Mouse (Mus musculus): ENCODE data around the gene Orai2.
"Not testable (repeated sequence)": the region's sequence is repeated elsewhere in the genome, so short reads cannot be mapped to it uniquely, and the experiment has no call there.

Gene Orai2

DNA sequence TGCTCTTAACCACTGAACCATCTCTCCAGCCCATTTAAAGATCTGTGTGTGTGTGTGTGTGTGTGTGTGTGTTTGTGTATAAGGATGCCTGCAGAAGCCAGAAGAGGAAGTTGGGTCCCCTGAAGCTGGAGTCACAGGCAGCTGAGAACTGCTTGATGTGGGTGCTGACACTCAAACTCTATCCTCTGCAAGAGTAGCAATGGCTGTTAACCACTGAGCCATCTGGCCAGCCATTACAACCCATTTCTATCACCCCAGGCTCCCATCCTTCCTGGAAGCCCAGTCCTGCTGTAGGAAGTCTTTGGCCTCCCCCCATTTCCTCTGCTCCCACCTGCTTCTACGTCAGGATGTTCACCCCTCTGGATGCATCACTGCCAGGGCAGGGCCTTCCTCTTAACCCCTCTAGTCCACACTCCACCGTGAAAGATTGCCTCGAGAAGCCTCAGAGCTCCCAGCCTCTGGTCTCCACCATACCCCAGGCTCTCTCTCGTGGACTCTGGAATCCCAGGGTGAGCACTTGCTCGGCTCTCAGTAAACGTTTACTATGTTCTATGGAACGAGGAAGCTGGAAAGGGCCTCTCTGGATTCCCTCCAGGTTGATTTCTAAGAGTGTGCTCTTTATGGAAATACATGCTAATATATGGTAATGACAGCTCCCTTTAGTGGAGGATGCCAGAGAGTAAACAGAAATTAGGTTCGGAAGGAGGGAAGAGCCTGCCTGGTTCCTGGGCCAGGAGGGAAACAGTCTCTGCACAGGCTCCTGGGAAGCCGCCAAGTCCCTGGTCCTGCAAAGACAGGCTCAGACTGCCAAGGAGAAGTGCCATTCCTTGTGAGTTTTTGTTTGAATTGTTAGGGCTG is 3.3 kb upstream of the Orai2 start:
- DNase-seq (ENCODE audit: extremely low spot score) = no peak

DNA sequence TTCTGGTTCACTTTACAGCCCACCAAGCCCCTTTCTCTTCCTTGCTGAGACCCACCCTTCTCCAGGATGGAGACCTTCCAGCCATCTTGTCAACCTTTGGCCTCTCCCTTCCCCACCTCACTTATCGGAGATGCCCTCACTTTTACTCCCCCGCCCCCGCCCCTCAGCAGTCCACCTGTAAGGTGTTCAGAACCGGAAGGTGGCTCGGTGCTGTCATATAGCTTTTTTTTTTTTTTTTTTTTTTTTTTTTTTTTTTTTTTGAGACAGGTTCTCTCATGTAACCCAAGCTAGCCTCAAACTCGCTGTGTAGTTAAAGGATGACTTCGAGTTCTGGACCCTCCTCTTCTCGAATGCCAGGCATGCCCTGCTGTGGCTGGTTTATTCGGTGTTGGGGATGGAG is 2.4 kb upstream of the Orai2 start:
- DNase-seq (ENCODE audit: extremely low spot score) = no peak

DNA sequence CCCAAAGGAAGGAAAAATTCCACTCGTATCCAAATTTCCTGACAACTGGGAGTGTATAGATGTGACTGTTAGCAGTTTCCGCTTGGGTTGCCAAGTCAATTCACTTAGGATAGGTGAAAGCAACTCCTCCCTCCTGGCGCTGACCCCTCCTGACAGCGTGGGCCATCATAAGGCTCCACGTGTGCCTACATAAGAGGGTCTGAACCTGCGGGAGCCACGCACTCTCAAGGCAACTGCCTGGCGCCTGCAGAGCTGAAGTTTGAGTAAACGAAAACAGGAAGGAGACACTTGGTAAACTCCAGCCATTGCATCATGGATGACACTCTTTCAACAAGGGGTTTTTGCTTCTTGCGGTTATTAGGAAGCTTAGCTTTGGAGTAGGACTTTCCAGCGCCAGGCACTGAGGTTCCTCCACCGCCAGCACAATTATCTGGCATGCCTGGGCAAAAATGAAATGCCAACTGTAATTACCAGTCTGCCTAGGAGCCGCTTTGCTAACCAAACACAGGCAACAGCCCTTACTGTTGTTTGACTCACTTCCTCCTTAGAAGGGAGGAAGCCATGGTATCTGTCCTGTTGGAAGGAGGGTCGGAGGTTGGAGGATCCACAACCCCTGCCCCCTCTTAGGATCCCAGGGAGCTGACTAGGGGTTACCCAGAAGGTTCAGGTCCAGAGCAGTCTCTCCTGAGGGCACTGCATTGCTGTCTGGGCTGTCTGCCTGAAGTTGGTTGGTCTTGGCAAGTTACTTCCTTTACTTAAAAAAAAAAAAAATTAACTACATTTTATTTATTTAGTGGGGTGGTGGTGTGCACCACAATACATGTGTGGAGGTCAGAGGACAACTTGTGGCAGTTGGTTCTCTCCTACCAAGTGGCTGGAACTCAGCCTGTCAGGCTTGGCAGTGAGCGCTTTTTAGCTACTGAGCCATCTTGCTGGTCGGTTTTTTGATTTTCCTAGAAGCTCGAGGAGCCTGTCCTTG is 1.1 kb upstream of the Orai2 start:
- no peak for DNase-seq (ENCODE audit: extremely low spot score)

DNA sequence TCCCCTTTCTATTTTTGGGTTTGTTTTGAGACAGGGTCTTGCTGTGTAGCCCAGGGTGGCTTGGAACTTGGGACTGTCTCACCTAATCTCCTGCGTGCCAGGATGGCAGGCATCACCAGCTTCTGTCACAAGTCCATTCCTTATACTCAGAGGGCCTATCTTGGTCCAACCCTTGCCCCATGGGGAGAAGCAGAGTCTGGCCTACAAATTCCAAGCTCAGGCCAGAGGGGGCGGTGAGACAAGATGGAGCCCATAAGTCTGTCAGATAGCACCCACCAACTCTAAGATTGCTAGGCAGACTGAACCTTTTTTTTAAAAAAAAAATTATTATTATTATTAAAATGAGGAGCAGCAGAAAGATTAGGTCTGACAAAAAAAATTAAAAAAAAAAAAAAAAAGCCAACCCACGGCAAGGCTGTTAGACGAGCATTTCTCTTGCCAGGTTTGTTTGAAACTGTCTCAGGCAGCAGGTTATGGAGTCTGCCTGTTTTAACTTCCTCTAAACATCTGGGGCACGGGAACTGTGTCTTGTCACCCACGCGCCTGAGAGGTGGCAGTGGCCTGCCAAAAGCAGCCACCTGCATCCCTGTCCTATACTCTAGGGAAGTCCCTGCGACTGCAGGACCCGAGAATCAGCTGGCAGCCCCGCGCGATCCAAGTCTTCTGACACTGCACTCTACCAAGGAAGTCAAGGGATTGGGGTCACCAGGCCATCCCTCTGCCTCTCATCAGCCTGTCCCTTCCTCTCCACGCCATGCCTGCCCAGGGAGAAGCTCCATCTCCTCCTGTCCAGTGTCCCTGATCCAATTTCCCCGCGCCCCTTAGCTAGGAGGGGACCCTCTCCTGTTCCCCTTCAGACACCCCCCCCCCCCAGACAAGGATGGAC is 644 bp downstream of the Orai2 start:
- peak; percentile 58 for DNase-seq (ENCODE audit: extremely low spot score)

DNA sequence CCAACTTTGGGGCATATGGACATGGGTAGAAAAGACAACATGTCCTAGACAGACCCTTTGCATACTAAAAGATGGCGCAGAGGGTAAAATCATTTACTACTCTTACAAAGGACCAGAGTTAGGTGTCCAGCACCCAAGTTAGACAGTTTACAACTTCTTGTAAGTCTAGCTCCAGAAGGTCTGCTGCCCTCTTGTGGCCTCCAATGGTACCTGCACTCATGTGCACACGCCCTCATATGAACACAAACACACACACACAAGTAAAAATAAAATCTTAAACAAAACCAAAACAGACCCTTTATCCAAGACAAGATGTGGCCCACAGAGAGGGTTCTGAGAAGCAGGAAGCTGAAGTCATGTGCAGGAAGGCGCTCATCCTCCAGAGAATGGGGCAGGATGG is 2.4 kb downstream of the Orai2 start:
- no peak for DNase-seq (ENCODE audit: extremely low spot score)

DNA sequence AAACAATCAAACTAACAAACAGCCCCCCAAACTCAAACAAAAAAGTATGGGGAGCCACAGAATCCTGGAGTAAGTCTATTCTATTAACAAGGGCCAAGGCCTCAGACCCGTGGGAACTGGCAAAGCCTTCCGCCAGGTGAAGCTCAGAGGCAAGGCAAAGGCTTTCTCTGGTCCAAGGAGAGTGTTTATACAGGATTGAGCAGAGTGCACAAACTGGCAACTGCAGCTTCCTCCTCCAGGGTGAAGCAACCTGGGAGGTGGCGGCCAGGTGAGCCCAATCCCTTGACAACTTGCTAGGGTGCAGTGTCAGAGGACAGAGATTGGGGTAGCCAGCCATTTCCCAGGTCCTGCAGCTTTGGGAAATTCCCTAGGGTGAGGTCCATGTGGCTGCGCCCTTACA is 3.2 kb downstream of the Orai2 start:
- DNase-seq (ENCODE audit: extremely low spot score) = no peak

DNA sequence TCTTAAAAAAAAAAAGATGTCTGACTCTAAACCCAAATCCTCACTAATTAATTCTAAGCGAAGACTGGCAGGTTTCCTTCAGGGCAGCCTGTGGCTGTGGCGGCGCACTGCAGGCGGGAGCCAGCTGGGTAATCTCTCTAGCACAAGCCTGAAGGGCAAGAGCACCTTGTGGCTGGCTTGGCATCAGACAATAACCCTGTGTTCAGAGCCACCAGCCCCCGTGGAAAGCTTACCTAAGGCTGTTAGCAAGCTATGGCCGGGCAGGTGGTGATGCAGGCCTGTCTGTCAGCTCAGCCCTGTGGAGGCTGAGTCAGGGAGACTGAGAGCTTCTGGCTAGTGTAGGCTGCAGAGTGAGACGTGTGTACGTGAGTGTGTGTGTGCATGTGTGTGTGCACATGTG is 5.3 kb downstream of the Orai2 start:
- DNase-seq (ENCODE audit: extremely low spot score) = no peak

DNA sequence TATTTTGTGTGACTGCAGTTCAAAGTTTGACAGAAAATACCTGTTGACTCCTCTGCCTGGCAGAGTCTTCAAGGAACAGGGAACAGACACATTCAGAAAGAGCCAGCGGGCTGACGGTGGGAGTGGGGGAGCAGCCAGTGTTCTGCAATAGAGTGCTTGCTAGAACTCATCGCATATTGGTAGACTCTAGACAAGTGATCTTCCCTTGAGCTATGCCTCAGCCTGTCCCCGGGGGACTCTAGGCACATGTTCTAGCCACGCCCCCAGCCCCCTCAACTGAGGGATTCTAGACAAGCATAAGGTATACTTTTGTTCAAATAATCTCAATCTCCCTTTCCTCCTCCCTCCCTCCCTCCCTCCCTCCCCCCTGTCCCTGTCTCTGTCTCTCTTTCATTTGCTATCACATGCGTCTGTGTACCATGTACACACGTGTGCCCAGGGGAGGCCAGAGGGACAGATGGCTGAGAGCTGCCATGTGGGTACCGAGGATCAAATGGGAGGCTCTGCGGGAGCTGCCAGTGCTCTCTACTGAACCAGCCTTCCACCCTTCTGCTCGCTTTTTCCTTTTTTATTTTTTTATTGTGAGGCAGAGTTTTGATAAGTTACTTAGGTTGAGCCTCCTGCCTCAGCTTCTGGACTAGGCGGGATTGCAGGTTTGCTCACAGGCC is 6.6 kb downstream of the Orai2 start:
- DNase-seq (ENCODE audit: extremely low spot score) = no peak

DNA sequence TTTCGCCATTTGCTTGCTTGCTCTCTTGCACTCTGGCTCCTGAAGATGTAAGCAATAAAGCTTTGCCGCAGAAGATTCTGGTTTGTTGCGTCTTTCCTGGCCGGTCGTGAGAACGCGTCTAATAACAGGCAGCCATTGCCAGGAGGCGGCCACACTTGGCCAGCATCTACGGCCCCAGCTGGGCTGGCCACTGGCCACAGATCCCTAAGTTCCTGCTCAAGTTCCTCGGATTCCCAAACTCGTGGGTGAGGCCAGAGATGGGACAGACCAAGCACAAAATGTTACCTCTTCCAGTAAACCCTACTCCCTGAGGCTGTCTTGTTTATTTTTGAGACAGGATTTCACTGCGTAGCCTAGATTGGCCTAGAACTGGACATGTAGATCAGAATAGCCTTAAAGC is 10.4 kb downstream of the Orai2 start:
- not testable (repeated sequence) for DNase-seq (ENCODE audit: extremely low spot score)

DNA sequence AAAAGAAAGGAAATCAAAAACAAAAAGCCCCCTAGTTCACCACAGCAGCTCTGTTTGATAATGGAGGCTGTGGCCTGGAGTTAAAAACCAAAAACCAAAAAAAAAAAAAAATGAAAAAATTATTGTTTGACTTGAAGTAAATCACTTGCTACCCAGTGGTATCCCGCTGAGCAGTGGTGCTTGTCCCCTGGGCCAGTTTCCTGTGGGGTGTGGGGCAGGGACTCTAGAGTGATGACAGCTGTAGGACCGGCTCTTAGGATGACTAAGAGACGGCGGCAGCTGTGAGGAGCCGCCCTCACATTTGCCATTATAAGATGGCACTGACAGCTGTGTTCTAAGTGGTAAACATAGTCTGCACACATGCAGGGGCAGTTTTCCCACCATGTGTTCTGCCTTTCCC is 15.1 kb downstream of the Orai2 start:
- DNase-seq (ENCODE audit: extremely low spot score) = no peak

DNA sequence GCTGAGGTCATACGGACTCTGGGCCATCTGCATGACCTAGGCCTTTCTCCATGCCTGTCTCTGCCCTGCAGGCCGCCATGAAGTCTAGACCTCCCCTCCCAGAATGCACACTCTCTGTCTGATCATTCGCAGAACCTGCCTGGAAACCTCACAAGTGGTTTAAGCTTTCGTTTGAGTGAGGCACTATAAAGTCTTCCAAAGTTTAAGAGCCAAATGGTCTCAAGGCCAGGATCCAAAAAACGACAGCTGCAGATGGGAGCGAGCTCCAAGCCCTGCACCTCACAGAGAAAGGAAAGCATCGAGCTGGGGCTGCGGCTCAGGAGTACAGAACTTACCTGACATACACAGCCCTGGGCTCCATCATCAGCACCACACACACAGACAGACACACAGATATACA is 18.1 kb downstream of the Orai2 start:
- no peak for DNase-seq (ENCODE audit: extremely low spot score)

DNA sequence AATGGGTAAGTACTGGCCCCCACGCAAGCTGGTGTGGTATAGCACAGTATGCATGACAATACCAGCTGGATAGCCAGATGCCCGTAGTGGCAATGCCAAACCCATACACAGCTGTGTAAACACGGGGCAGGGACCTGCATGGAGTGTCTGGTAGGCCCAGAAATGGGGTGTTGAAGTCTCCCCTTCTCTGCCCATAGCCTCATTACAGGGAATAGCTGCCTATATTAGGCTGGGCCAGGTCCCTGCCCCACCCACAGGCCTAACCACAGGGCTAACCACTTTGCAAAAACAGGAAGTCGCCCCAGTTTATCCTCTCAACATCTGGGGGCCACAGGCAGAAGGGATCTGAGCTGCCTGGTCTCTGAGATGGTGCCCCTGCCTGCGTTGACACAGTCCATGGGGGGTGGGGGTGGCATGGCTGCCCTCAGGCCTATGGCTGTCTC is 21.4 kb downstream of the Orai2 start:
- DNase-seq (ENCODE audit: extremely low spot score) = not testable (repeated sequence)

DNA sequence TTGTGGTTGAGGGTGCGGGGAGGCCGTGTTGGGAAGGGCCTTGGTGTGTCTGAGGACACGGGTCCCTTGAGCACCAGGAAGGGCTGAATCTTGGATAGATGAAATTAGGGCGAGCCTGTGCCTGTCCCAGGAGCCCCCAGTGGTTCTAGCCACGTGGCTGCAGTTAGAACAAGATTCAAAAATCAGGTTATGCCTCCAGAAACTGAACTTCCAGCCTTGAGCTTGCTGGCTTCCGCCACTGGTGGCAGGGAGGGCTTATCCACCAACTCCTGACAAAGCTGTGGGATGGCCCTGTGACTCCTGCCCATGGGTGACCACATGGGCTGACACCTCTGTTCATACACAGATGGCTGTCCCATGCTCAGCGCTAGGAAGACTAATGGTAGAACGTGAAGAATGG is 22.8 kb downstream of the Orai2 start:
- DNase-seq (ENCODE audit: extremely low spot score) = no peak

DNA sequence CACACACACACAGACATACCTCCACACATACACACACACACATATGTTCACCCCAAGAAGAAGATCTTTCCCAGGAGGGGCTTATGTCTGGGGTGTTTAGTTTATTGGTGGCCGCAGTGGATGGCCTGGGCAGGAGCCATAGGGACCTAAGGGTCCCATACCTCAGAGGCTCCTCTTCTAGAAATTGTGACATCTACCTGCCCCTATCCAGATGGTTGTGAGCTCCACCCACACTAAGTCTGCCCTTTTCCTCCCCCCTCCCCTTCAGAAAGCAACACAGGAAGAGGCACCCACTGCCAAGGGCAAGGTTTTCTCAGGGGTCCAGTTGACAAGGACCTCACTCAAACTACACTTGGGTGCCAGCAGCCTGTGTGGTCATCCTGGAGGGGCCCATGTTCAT is 23.6 kb downstream of the Orai2 start:
- no peak for DNase-seq (ENCODE audit: extremely low spot score)

DNA sequence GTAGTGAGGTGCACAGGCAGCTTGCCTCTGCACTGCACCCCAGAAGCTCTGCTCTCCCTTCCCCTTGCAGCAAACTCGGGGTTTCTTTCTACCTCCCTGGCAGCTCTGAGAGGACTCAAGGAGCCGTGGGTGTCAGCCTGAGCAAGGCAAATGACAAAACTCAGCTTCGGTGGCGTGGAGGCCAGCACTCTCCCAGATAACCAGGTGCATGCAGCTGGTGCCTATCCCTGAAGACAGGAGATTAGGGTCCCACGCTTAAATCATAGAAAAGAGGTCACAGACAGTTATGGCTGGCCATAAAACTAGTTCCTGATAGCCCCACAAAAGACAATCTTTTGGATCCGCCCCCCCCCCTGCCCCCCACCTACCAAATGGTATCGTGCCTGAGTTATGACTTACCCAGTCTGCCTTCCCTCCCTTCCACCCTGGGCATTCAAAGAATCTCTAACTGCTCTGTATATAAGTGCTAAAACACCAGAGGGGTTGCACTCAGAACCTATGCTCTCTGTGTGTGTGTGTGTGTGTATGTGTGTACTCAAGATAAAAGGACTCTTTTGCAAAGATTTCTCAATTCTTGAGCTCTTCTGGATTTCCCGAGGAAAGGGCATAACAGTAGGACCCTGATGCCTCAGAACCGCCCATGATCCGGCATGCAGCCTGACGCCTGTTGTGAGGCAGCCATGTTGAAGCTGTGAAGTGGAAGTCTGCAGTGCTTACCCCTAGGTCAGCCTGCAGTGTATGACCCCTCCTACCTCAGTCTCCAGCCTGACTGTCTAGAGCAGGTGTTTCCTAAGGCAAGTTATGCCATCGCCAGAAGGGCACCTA is 25.7 kb downstream of the Orai2 start:
- no peak for DNase-seq (ENCODE audit: extremely low spot score)

DNA sequence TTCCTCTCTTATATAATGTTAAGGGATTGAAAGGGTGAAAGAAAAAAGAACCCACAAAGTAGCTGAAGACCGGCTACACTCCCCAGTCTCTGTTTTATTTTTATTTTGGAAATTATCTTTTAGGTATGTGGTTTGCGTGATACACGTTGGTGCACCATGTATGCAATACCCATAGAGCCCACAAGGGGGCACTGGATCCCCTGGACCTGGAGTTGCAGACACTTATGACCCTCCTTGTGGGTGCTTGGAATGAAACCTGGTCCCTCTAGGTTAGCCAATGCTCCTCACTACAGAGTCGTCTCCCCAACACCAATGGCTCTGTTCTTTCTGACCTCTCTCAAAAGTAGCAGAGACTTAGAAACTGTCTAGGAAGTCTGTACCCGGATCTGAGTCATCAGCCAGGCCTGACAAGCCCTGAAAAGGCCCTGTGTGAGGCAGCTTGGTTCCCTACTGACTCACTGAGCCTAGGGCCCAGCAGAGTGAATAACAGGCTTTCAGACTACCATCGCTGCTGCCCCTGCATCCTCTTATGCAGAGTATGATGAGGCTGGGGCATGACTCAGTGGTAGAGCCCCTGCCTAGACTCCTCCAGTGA is 27.3 kb downstream of the Orai2 start:
- DNase-seq (ENCODE audit: extremely low spot score) = no peak

DNA sequence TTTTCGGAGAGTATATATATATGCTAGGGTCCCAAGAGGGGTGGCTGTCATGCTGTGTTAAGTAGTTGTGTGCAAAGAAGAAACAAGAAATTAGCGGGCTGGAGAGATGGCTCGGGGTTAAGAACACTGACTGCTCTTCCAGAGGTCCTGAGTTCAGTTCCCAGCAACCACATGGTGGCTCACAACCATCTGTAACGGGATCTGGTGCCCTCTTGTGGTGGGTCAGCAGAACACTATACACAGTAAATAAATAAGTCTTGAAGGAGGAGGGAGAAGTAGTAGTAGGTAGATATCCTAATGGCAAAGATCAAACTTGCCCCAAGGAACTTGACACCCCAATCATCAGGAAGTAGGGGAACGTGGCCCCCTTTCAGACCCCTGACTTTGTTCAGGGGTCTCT is 27.8 kb downstream of the Orai2 start:
- DNase-seq (ENCODE audit: extremely low spot score) = no peak

DNA sequence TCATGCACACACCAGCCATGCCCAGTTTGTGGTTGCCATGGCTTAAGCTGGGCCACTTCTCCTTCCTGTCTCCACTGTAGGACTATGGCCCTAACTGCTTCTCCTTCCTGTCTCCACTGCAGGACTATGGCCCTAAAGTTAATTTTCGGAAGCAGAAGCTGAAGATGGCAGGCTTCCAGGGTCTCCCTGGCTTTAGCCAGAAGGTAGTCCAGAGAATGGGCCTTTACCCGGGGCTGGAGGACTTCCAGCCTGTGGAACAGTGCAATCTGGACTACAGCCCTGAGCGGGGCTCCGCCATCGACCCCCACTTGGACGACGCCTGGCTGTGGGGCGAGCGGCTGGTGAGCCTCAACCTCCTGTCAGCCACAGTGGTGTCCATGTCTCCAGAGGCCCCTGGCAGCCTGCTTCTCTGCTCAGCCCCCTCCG is 30.4 kb downstream of the Orai2 start:
- DNase-seq (ENCODE audit: extremely low spot score) = no peak

DNA sequence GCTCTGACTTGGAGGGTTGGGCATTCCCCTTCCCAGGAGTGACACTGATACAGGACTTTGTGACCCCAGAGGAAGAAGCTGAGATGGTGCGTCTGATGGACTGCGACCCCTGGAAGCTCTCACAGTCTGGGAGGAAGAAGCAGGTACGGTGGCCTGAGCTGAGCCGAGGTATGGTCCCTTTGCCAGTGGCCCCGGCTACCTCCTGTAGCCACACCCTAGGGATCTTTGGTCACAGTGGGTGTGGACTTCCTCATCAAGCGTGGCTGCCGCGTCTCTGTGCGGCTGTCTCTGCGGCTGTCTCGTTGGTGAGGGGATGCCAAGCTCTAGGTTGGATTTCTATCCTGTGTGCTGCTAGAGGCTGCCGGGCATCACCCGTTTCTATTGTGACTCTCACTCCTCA is 31.1 kb downstream of the Orai2 start:
- DNase-seq (ENCODE audit: extremely low spot score) = no peak
